Mouse (Mus musculus): ENCODE measurements around the gene Ak5. TPM values are rescaled to one million over a fixed set of nuclear protein-coding genes. Genes with fewer than 3 reads are reported as not detected.

Gene Ak5
- polyA plus RNA-seq, 1 experiment from 2014 or later, result 5.6 TPM

GRCm38 (mm10) chr3:152477796-152478527, 190.2 kb downstream of the Ak5 start:
- 2% methylated on average over 23 of the region's 23 CpGs for WGBS
- Histone ChIP-seq H3K4me3 (peak overlapping the region; percentile 35), H3K27ac (no peak overlapping the region), H3K27me3 (no peaks in the 10 kb centered on the region), H3K9me3 (no peaks in the 10 kb centered on the region), H3K4me1 (replicated peaks) (peaks cover 28% of the 10 kb centered on the region), H3K4me2 (peak overlapping the region; percentile 57), H3K36me3 (no peaks in the 10 kb centered on the region), H3K9ac (peak overlapping the region; percentile 56)
- ATAC-seq (ENCODE audit: low FRiP score), result peak; percentile 71

GRCm38 (mm10) chr3:152475894-152476293, 192.3 kb downstream of the Ak5 start:
- peaks cover 16% of the 10 kb centered on the region for H3K4me1 ChIP-seq (replicated peaks)
- H3K4me3 ChIP-seq, result no peak overlapping the region
- no peak overlapping the region for H3K27ac ChIP-seq
- no peak for ATAC-seq (ENCODE audit: low FRiP score)
- no peak overlapping the region for H3K4me2 ChIP-seq
- H3K27me3 ChIP-seq, result no peaks in the 10 kb centered on the region
- H3K9ac ChIP-seq, result no peak overlapping the region
- H3K36me3 ChIP-seq, result no peaks in the 10 kb centered on the region
- H3K9me3 ChIP-seq, result no peaks in the 10 kb centered on the region
- 95% methylated on average over 3 of the region's 3 CpGs for WGBS

GRCm38 (mm10) chr3:152475278-152475669, 192.9 kb downstream of the Ak5 start:
- Histone ChIP-seq H3K9me3 (no peaks in the 10 kb centered on the region), H3K27ac (no peak overlapping the region), H3K4me1 (replicated peaks) (peaks cover 16% of the 10 kb centered on the region), H3K9ac (no peak overlapping the region), H3K4me3 (no peak overlapping the region), H3K27me3 (no peaks in the 10 kb centered on the region), H3K36me3 (no peaks in the 10 kb centered on the region), H3K4me2 (no peak overlapping the region)
- WGBS, result 89% methylated on average over 1 of the region's 1 CpGs
- no peak for ATAC-seq (ENCODE audit: low FRiP score)

DNA sequence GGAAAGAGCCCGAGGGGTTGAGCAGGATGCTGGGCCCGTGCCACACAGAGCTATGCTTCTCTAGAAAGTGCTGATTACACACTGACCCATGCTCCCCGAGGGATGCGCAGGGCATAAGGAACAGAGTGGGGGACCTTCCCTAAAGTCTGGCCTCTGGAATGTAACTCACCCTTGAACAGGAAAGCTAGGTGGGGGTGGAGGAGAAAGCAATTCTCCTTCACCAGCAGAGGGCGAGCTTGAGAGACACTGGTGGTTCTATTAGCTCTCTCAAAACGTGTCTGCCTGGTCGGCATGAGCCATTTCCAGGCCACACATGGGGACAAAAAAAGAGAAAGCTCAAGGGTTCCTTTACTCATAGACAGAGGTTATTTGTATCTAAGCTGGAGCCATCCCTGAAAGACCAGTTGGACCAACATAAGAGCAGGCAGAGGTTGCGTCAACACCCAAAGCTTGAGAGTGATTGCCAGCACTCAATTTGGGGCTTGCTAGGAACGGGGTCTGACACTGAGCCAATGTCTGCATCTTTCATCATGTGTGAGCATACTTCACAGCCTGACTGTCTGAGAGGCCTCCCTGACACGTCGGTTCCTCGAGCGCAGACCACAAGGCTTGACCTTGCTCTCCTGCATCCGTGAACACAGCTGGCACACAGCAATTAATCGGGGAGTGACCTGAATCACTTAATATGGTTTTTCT, 193.4 kb downstream of the Ak5 start:
- H3K27ac ChIP-seq, result no peak overlapping the region
- 58% methylated on average over 15 of the region's 15 CpGs for WGBS
- no peak overlapping the region for H3K4me2 ChIP-seq
- H3K36me3 ChIP-seq, result no peaks in the 10 kb centered on the region
- no peak overlapping the region for H3K4me3 ChIP-seq
- H3K27me3 ChIP-seq, result no peaks in the 10 kb centered on the region
- ATAC-seq (ENCODE audit: low FRiP score), result no peak
- H3K9ac ChIP-seq, result no peak overlapping the region
- H3K9me3 ChIP-seq, result no peaks in the 10 kb centered on the region
- H3K4me1 ChIP-seq (replicated peaks), result peaks cover 16% of the 10 kb centered on the region

- Histone ChIP-seq H3K9me3 (no peaks in the 10 kb centered on the region), H3K4me1 (replicated peaks) (peaks cover 3% of the 10 kb centered on the region), H3K4me3 (no peak overlapping the region), H3K9ac (no peak overlapping the region), H3K27ac (no peak overlapping the region), H3K36me3 (no peaks in the 10 kb centered on the region), H3K27me3 (no peaks in the 10 kb centered on the region), H3K4me2 (no peak overlapping the region)
- no peak for ATAC-seq (ENCODE audit: low FRiP score)
- 84% methylated on average over 16 of the region's 16 CpGs for WGBS
Observed at GRCm38 (mm10) chr3:152472676-152473075, 195.5 kb downstream of the Ak5 start.

DNA sequence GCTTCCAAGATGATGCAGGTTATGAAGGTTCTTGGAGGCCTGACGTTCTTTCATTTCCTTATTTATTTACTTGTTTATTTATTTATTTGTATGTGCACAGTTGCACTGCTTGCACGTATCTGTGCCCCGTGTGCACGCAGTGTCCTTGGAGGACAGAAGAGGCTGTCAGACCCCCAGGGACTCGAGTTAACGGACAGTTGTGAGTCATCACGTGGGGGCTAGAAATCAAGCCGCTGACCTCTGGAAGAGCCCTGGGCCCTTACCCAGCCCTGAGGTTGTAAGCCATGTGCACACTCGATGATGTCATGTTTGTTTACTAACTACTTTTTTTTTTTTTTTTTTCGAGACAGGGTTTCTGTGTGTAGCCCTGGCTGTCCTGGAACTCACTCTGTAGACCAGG, 197.8 kb downstream of the Ak5 start:
- H3K27me3 ChIP-seq, result no peaks in the 10 kb centered on the region
- no peak overlapping the region for H3K27ac ChIP-seq
- no peak overlapping the region for H3K4me2 ChIP-seq
- no peak overlapping the region for H3K9ac ChIP-seq
- WGBS, result 89% methylated on average over 10 of the region's 10 CpGs
- H3K9me3 ChIP-seq, result no peaks in the 10 kb centered on the region
- no peak for ATAC-seq (ENCODE audit: low FRiP score)
- no peak overlapping the region for H3K4me3 ChIP-seq
- H3K36me3 ChIP-seq, result no peaks in the 10 kb centered on the region
- H3K4me1 ChIP-seq (replicated peaks), result no peaks in the 10 kb centered on the region

GRCm38 (mm10) chr3:152469423-152470200, 198.5 kb downstream of the Ak5 start:
- H3K4me1 ChIP-seq (replicated peaks), result no peaks in the 10 kb centered on the region

DNA sequence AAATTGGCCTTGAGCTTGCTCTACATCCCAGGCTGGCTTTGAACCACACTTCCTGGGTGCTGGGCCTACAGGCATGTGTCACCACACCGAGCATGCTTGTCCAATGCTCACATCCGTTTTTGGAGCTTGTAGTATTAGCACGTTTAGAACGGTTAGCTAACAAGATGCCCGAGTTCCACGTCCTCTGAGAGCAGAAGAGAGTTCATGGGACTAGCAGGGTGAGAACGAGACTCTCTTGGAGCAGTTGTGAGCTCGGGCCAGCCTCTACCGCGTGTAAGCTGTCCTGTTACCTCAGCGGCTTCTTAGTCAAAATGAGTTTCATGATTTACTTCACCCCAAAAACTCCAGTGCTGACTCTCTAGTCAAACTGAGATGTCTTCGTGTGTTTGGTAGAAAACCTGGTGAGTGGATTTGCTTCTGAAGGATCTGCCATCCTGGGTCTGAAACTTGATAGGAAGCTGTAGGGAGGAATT, 199.6 kb downstream of the Ak5 start:
- no peak overlapping the region for H3K27ac ChIP-seq
- H3K4me3 ChIP-seq, result no peak overlapping the region
- no peak overlapping the region for H3K4me2 ChIP-seq
- no peaks in the 10 kb centered on the region for H3K27me3 ChIP-seq
- H3K9ac ChIP-seq, result no peak overlapping the region
- ATAC-seq (ENCODE audit: low FRiP score), result no peak
- 87% methylated on average over 12 of the region's 12 CpGs for WGBS
- H3K36me3 ChIP-seq, result no peaks in the 10 kb centered on the region
- H3K9me3 ChIP-seq, result no peaks in the 10 kb centered on the region
- no peaks in the 10 kb centered on the region for H3K4me1 ChIP-seq (replicated peaks)

More at GRCm38 (mm10) chr3:152469423-152470200, 198.5 kb downstream of the Ak5 start:
- Histone ChIP-seq H3K27me3 (no peaks in the 10 kb centered on the region), H3K27ac (no peak overlapping the region), H3K36me3 (no peaks in the 10 kb centered on the region), H3K4me2 (no peak overlapping the region), H3K9me3 (no peaks in the 10 kb centered on the region), H3K9ac (no peak overlapping the region), H3K4me3 (no peak overlapping the region)
- WGBS, result 84% methylated on average over 18 of the region's 18 CpGs
- ATAC-seq (ENCODE audit: low FRiP score), result no peak

DNA sequence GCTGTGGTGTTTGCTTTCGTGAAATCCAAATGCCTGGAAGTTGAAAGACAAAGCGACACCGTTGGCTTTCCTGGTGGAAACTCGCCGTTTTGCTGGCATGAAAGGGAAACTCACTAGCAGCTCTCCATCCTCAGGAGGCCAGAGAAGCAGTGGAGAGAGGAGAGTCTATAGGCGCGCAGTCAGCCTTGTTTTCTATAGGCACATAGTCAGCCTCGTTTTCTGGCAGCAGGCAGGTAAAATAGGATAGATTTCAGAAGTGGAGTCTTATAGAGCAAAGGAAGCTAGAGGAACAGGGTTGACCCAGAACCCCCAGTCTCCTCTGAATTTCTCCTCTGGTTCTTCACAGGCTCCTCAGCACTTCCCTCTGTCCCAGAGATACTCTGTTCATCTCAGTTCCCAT, 200.1 kb downstream of the Ak5 start:
- H3K36me3 ChIP-seq, result no peaks in the 10 kb centered on the region
- no peaks in the 10 kb centered on the region for H3K4me1 ChIP-seq (replicated peaks)
- H3K27me3 ChIP-seq, result no peaks in the 10 kb centered on the region
- no peak overlapping the region for H3K27ac ChIP-seq
- no peaks in the 10 kb centered on the region for H3K9me3 ChIP-seq
- ATAC-seq (ENCODE audit: low FRiP score), result no peak
- H3K9ac ChIP-seq, result no peak overlapping the region
- no peak overlapping the region for H3K4me3 ChIP-seq
- 87% methylated on average over 8 of the region's 8 CpGs for WGBS
- H3K4me2 ChIP-seq, result no peak overlapping the region

DNA sequence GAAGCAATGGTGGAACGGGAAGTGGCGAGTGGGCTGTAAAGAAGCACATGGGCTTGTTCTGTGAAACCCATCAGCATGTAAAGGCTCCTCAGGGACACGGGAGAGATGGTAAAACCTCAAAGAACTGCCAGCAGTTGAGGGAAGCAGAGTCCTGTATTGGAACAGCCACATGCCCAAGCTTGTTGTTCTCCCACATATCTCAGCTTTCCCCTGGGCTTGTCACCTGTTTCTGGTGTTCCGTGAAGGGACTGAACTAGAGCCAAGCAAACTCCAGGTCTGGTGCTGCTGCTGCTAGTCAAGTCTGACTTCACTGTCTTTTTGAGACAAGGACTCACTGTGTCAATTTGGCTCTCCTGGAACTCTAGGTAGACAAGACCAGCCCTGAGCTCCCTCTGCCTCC, 200.8 kb downstream of the Ak5 start:
- WGBS, result 95% methylated on average over 4 of the region's 4 CpGs
- no peak for ATAC-seq (ENCODE audit: low FRiP score)
- Histone ChIP-seq H3K9me3 (no peaks in the 10 kb centered on the region), H3K9ac (no peak overlapping the region), H3K4me2 (no peak overlapping the region), H3K27me3 (no peaks in the 10 kb centered on the region), H3K4me1 (replicated peaks) (no peaks in the 10 kb centered on the region), H3K27ac (no peak overlapping the region), H3K36me3 (no peaks in the 10 kb centered on the region; the same call in 1 of the 2 replicates), H3K4me3 (no peak overlapping the region)

GRCm38 (mm10) chr3:152466849-152467248, 201.3 kb downstream of the Ak5 start:
- Histone ChIP-seq H3K9ac (no peak overlapping the region), H3K36me3 (peaks cover 4% of the 10 kb centered on the region; the same call in 1 of the 2 replicates), H3K4me2 (no peak overlapping the region), H3K4me1 (replicated peaks) (no peaks in the 10 kb centered on the region), H3K27ac (no peak overlapping the region), H3K9me3 (no peaks in the 10 kb centered on the region), H3K4me3 (no peak overlapping the region), H3K27me3 (no peaks in the 10 kb centered on the region)
- 94% methylated on average over 9 of the region's 9 CpGs for WGBS
- ATAC-seq (ENCODE audit: low FRiP score), result no peak

DNA sequence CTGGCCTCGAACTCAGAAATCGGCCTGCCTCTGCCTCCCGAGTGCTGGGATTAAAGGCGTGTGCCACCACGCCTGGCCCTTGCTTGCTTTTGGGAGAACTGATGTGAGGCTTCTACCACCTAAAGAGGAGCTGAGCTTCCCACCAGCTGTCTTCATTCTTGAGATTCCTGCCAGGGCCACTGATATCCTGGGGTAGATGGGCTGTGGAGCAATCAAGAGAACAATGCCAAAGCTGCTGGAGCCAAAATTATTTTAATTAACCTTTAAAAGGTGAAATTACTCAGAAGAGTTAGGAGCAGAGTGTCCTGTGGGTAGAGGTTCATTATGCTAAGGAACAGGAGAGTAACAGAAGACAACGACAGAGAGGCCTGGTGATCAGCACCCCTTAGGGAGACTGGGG, 202.8 kb downstream of the Ak5 start:
- WGBS, result 88% methylated on average over 6 of the region's 6 CpGs
- no peaks in the 10 kb centered on the region for H3K4me1 ChIP-seq (replicated peaks)

More for the DNA sequence above, 202.8 kb downstream of the Ak5 start:
- Histone ChIP-seq H3K9ac (no peak overlapping the region), H3K36me3 (peaks cover 10% of the 10 kb centered on the region), H3K4me3 (no peak overlapping the region), H3K27me3 (no peaks in the 10 kb centered on the region), H3K4me2 (no peak overlapping the region), H3K27ac (no peak overlapping the region), H3K9me3 (no peaks in the 10 kb centered on the region)
- ATAC-seq (ENCODE audit: low FRiP score), result no peak

Measured in hindbrain, embryonic 13.5 days (tissue).